Mouse (Mus musculus) brain, adult 10 weeks (tissue): ENCODE measurements around the gene Slc16a7. TPM values are rescaled to one million over a fixed set of nuclear protein-coding genes. Genes with fewer than 3 reads are reported as not detected.

ENCODE experiments used
- polyA plus RNA-seq: library from polyadenylated mRNA; stranded (reverse); fragments of 350-450 nt; fragmentation: Illumina TruSeq; extraction: RNeasy Lipid Tissue Mini Kit (QIAGEN cat#74804); gene quantifications from one replicate; pipeline ENCODE4 v1.2.3, GENCODE M21; 2015; ENCODE audit warnings: low read depth, low replicate concordance

The Slc16a7 gene
- polyA plus RNA-seq: 17.7 TPM

GRCm38 (mm10) chr10:125388876-125389786, at the start of gene Slc16a7:
TSS of gene Slc16a7 (minus strand) at chr10:125389465.

